Mouse (Mus musculus): ENCODE data around the gene Foxn2.

- TF ChIP-seq POLR2AphosphoS2 (IDR thresholded peaks at IDR 0.05; ENCODE audit: insufficient read length, low read depth) = no peak
- no peak for TF ChIP-seq MYOG (IDR thresholded peaks at IDR 0.05; ENCODE audit: control insufficient read depth in 1 of 3, insufficient read depth in 1 of 3, insufficient read length in 2 of 3, low read depth in 2 of 3)
- no peak for TF ChIP-seq E2F4 (IDR thresholded peaks at IDR 0.05; ENCODE audit: insufficient read depth)
- no peak for TF ChIP-seq POLR2A (IDR thresholded peaks at IDR 0.05; ENCODE audit: insufficient read length, low read depth)
Observed at GRCm38 (mm10) chr17:88530667-88531066, 90.2 kb downstream of the Foxn2 start.
